Mouse (Mus musculus): ENCODE measurements around the gene Mkrn2os. TPM values are rescaled to one million over a fixed set of nuclear protein-coding genes. Genes with fewer than 3 reads are reported as not detected.
A peak's percentile ranks its signal among the peaks of the same experiment; 100 is the strongest.

The Mkrn2os gene
- polyA plus RNA-seq, 1 experiment from 2014 or later, result 0.14 TPM

DNA sequence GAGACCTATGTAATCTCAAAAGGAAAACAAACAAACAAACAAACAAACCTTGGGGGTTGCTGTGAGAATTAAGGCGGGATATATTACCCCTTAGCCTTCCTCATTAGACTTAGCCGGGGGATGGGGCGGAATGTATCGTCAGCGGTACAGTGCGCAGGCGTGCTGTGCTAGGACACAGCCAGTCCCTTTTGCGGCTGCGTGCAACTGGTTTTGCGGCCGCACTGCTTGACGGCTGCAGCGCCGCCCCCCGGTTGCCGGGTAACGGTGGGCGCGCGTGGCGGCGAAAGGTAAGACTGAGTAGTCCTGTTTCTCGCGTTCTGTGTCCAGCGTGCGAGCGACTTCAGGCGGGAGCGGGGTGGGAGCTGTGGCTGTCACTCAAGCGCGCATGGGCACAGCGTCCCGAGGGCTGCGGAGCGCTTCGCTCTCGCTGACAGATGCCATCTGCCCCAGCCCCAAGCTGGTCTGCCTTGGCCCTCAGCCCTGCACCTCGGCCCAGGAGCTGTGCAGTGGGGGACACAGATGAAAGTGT is 47.9 kb downstream of the Mkrn2os start, which contains the start of gene Tsen2:
Tsen2 (plus strand) TSS at position 223 of the 529 bp plus-strand sequence.
- peak within 1 kb of the TSS; percentile 82 for H3K27ac ChIP-seq
- ATAC-seq (ENCODE audit: insufficient number of reproducible peaks, insufficient read depth, low FRiP score, low TSS enrichment, low read depth), result peak; percentile 94
- peaks cover 19% of the 10 kb centered on the region for H3K36me3 ChIP-seq
- peak within 1 kb of the TSS; percentile 76 for H3K4me2 ChIP-seq
- H3K4me3 ChIP-seq (replicated peaks), result peak within 1 kb of the TSS; percentile 71
- peak within 1 kb of the TSS; percentile 81 for H3K9ac ChIP-seq (replicated peaks)
- peaks cover 8% of the 10 kb centered on the region; the same call in 1 of the 2 replicates for H3K4me1 ChIP-seq (replicated peaks)
- WGBS, result under 1% methylated on average over 38 of the region's 38 CpGs
- H3K27me3 ChIP-seq, result no peaks in the 10 kb centered on the region
- H3K9me3 ChIP-seq, result no peaks in the 10 kb centered on the region

DNA sequence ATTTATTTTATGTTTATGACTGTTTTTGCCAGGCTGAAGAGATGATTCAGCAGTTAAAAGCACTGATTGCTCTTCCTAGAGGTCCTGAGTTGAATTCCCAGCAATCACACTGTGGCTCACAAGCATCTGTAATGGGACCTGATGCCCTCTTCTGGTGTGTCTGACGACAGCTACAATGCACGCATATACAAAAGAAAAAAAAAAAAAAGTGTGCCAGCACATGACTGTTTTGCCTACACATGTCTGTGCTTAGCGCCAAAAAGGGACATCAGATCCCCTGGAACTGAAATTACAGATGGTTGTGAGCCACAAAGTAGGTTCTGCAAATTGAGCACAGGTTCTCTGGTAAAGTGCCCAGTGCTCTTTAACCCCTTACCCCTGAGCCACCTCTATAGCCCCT is 50.0 kb downstream of the Mkrn2os start:
- Histone ChIP-seq H3K36me3 (no peaks in the 10 kb centered on the region), H3K9me3 (no peaks in the 10 kb centered on the region), H3K27me3 (no peaks in the 10 kb centered on the region), H3K4me2 (no peak overlapping the region), H3K27ac (no peak overlapping the region), H3K4me3 (replicated peaks) (no peak overlapping the region), H3K9ac (replicated peaks) (no peak overlapping the region), H3K4me1 (replicated peaks) (peaks cover 11% of the 10 kb centered on the region; the same call in 1 of the 2 replicates)
- WGBS, result 67% methylated on average over 3 of the region's 3 CpGs
- no peak for ATAC-seq (ENCODE audit: insufficient number of reproducible peaks, insufficient read depth, low FRiP score, low TSS enrichment, low read depth)

DNA sequence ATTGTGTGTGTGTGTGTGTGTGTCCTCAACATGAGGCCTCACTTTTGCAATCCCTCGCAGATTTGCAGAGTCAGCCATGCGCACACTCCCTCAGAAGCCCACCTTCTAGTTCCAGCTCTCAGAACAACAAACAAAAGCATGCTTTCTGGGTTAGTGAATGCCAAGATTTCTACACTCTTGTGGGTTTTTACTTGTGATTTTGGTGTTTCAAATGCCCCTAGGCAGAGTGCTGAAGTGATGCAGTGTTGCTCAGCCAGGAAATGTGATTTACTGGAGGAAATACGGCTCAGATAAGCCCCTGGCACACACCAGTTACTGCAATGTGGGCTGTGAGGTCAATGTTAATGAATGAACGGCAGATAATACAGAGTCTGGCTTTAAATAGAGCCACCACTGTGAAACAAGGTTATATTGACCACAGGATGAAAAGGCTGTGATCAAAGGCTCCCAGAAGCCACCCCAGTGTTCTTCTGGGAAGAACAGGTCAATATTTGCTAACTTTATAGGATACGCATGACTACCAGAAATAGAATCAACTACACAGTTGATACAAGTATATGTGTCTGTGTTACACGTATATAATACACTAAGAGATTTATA is 50.6 kb downstream of the Mkrn2os start:
- H3K27me3 ChIP-seq, result no peaks in the 10 kb centered on the region
- H3K9ac ChIP-seq (replicated peaks), result no peak overlapping the region
- 58% methylated on average over 6 of the region's 6 CpGs for WGBS
- no peak overlapping the region for H3K4me3 ChIP-seq (replicated peaks)
- H3K4me2 ChIP-seq, result no peak overlapping the region
- peak overlapping the region; percentile 37; the same call in 1 of the 2 replicates for H3K27ac ChIP-seq
- no peaks in the 10 kb centered on the region for H3K36me3 ChIP-seq
- H3K4me1 ChIP-seq (replicated peaks), result peaks cover 11% of the 10 kb centered on the region; the same call in 1 of the 2 replicates
- no peaks in the 10 kb centered on the region for H3K9me3 ChIP-seq
- no peak for ATAC-seq (ENCODE audit: insufficient number of reproducible peaks, insufficient read depth, low FRiP score, low TSS enrichment, low read depth)

DNA sequence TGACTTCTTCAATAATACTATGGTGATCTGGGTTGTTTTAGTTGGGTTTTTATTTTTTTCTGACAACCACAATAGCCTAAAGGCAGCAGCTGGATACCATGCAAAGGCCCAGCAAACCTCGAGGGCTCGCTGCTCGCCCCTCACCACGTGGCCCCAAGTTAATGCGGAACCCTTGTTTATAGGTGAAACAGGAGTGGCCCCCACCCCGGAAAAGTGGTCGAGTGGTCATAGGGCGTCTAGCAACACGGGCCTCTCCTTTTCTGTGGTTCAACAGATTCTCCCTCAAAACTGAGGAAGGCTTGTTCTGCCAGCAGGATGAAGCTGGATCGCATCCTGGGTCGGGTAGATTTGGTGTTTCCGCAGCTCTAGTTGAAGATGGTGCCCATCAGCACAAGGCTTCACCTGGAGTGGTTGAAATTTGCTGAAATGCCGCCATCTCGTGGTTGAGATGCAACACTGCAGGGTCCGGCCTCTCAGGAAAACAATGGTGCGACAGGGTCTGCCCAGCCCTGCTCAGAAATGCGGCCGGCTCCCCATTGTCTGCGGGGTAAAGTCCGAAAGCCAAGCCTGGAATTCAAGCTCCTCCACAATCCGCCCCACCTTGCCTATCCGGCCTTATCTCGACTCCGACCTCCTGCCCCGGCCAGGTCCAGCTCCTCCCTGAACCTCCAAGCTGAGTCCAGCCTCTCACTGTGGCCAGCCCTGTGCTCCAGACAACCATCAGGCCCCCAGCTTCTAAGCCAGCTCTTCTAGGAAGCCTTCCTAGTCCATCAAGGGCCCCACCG is 53.5 kb downstream of the Mkrn2os start:
- Histone ChIP-seq H3K27ac (no peak overlapping the region), H3K27me3 (no peaks in the 10 kb centered on the region), H3K9me3 (no peaks in the 10 kb centered on the region), H3K9ac (replicated peaks) (peak overlapping the region; percentile 59), H3K4me3 (replicated peaks) (peak overlapping the region; percentile 32), H3K4me2 (peak overlapping the region; percentile 58), H3K4me1 (replicated peaks) (peaks cover 4% of the 10 kb centered on the region; the same call in 1 of the 2 replicates), H3K36me3 (no peaks in the 10 kb centered on the region)
- WGBS, result 21% methylated on average over 26 of the region's 26 CpGs
- ATAC-seq (ENCODE audit: insufficient number of reproducible peaks, insufficient read depth, low FRiP score, low TSS enrichment, low read depth), result peak; percentile 83

DNA sequence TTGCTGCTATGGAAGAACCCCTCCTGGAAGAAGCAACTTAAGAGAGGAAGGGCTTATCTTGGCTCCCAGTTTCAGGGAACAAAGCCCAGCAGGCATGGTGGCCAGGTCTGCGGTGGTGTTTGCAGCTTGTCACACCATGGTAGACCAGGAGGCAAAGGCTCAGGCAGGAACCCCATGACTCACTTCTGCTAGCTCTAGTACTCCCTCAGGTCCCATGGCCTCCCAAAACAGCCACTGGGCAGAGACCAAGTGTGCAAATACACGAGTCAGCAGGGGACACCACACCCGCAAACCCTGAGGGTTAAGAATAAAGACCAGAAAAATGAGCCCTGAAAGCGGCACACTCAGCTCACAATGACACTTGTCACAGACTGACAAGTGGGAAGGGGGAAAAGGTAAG is 56.2 kb downstream of the Mkrn2os start:
- Histone ChIP-seq H3K36me3 (no peaks in the 10 kb centered on the region), H3K9ac (replicated peaks) (no peak overlapping the region), H3K4me1 (replicated peaks) (0 out of 2 replicates have a peak, but pooled peaks cover 2% of the 10 kb centered on the region), H3K4me3 (replicated peaks) (no peak overlapping the region), H3K27ac (no peak overlapping the region), H3K9me3 (no peaks in the 10 kb centered on the region), H3K4me2 (no peak overlapping the region), H3K27me3 (no peaks in the 10 kb centered on the region)
- ATAC-seq (ENCODE audit: insufficient number of reproducible peaks, insufficient read depth, low FRiP score, low TSS enrichment, low read depth), result no peak
- 83% methylated on average over 4 of the region's 4 CpGs for WGBS

DNA sequence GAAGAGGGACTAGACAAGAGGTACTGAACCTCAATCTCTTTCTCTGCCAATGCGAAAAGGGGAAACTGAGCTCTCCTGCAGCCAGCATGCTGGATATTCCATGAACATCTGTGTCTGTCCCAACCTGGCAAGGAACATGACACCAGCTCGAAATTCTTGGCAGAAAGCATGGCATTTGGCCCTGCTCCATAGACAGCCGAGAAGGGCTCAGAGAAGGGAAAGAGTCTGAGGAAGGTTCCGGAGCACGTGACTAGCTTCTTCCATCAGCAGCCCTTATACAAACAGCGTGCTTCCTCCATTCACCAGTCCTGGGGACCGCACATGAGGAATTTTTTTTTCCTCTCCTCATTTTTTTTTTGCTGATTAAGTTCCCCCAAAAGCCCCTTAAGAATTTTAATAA is 57.8 kb downstream of the Mkrn2os start:
- Histone ChIP-seq H3K9ac (replicated peaks) (no peak overlapping the region), H3K4me1 (replicated peaks) (0 out of 2 replicates have a peak, but pooled peaks cover 2% of the 10 kb centered on the region), H3K36me3 (no peaks in the 10 kb centered on the region), H3K4me2 (no peak overlapping the region), H3K4me3 (replicated peaks) (no peak overlapping the region), H3K9me3 (no peaks in the 10 kb centered on the region), H3K27ac (no peak overlapping the region), H3K27me3 (no peaks in the 10 kb centered on the region)
- ATAC-seq (ENCODE audit: insufficient number of reproducible peaks, insufficient read depth, low FRiP score, low TSS enrichment, low read depth), result no peak
- 73% methylated on average over 7 of the region's 7 CpGs for whole genome bisulfite sequencing

Other genes starting within 250 kb of the Mkrn2os start
- 0.65 and 0.79 TPM in 2 replicates for gene Pparg, start 231.6 kb downstream of the Mkrn2os start, polyA plus RNA-seq (2016; fragmentation: Nextera tagmentation; extraction: Ambion mirVana)
- 27.6 and 30.2 TPM in 2 replicates for gene Tsen2, start 47.9 kb downstream of the Mkrn2os start, polyA plus RNA-seq (2016; fragmentation: Nextera tagmentation; extraction: Ambion mirVana)
- 28.4 and 31.0 TPM in 2 replicates for gene Mkrn2, start 9.3 kb upstream of the Mkrn2os start, polyA plus RNA-seq (2016; fragmentation: Nextera tagmentation; extraction: Ambion mirVana)
- 134 and 135 TPM in 2 replicates for gene Raf1, start 84.1 kb upstream of the Mkrn2os start, polyA plus RNA-seq (2016; fragmentation: Nextera tagmentation; extraction: Ambion mirVana)
- 1.7 and 1.9 TPM in 2 replicates for gene Tmem40, start 169.8 kb upstream of the Mkrn2os start, polyA plus RNA-seq (2016; fragmentation: Nextera tagmentation; extraction: Ambion mirVana)
- gene Cand2, start 182.0 kb upstream of the Mkrn2os start, polyA plus RNA-seq (2016; fragmentation: Nextera tagmentation; extraction: Ambion mirVana), result 66.9 and 71.8 TPM in 2 replicates
- 2,195 and 2,268 TPM in 2 replicates for gene Rpl32, start 216.2 kb upstream of the Mkrn2os start, polyA plus RNA-seq (2016; fragmentation: Nextera tagmentation; extraction: Ambion mirVana)
- 0.45 and 0.51 TPM in 2 replicates for gene Efcab12, start 245.8 kb upstream of the Mkrn2os start, polyA plus RNA-seq (2016; fragmentation: Nextera tagmentation; extraction: Ambion mirVana)

Measured in limb, embryonic 12.5 days (tissue).